Mouse (Mus musculus) cortical plate, adult 2 months (tissue): Measurements from ENCODE around the gene Tmem184b.

Experiments
- CTCF ChIP-seq: fragments of 200-500 bp; IDR thresholded peaks from 2 replicates; pipeline ENCODE4 v1.5.1; 2011; ENCODE audit warnings: mild to moderate bottlenecking, control low read depth, low read length; ENCODE audit not compliant: insufficient read depth; ENCODE audit errors: extremely low read depth
- POLR2A ChIP-seq: fragments of 200-500 bp; IDR thresholded peaks from 2 replicates; pipeline ENCODE4 v1.6.1; 2011; ENCODE audit warnings: mild to moderate bottlenecking, low read length, control low read depth; ENCODE audit not compliant: insufficient read depth; ENCODE audit errors: extremely low read depth

DNA sequence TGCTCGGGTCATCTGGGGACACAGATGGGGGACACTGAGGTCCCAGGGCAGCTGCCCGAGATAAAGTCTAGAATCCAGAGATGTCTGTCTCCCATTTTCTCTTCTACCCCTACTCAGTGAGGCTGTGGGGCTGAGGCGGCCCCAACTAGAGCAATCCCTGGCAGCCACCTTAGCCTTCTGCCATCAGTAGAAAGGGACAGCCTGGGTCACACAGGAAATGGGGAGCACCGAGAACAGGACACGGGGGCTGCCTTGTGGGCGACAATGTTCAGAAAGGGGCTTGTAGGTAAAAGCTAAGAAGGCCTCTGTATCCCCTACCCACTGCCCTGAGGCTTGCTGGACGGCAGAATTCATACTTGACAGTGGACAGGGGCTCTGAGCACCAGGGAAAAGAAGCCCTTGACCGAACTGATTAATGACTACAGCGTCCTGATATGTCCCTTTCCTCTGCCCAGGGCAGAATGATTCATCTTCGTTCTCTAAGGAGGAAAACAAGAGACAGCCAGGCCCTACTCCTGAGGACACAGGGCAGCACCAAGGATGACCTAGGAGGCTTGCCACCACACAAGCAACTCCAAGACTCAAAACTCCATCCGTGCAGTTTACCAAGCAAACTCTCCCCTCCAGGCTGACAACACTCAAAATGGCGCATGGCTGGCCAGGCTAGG lies 34.3 kb upstream of the Tmem184b start:
- no peak for TF ChIP-seq CTCF
- no peak for TF ChIP-seq POLR2A
